Mouse (Mus musculus) right cerebral cortex, adult 2 months (tissue): ENCODE measurements around the gene Galt.
"Not testable (repeated sequence)": the region's sequence is repeated elsewhere in the genome, so short reads cannot be mapped to it uniquely, and the experiment has no call there.

Experiments
- DNase-seq, 2 experiments: peaks; one replicate each; pipeline ENCODE4 v3.0.0; 2021 to 2022; ENCODE audit warnings: low spot score in 2 of 2

Galt gene

DNA sequence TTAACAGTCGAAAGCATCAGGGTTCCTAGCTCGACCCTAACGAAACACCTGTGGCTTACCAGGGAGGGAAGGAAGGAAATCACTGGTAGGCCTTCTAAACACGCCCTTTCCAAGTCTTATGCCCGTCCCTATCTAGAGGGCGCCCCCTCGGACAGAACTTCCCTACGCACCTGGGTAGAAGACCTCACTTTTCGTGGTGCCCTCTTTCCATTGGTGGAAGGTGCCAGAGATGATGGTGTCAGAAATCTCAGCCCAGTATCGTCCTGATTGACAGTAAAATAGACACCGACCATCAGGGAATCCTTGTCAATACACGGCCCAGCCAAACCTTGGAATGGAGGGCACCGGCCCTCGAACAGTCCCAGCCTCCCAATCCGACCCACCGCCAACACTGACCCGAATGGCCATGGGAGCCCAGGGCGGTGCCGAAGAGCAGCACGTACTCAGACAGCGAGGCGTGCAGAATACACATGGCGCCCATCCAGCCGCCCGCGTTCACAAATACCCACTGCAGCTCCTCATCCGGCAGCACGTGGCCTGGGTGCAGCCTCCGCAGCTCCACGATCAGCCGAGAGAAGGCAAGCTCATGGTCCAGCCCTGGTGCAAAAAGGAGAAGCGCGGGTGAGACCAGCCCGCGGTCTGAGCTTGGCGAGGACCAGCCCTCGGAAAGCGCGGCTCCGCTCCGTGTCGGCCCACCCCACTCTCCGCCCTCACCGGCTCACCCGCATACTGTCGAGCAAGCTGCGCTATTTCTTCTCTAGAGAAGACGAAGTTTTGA, 14.5 kb upstream of the Galt start:
- peak; percentile 72 to 82 for DNase-seq

DNA sequence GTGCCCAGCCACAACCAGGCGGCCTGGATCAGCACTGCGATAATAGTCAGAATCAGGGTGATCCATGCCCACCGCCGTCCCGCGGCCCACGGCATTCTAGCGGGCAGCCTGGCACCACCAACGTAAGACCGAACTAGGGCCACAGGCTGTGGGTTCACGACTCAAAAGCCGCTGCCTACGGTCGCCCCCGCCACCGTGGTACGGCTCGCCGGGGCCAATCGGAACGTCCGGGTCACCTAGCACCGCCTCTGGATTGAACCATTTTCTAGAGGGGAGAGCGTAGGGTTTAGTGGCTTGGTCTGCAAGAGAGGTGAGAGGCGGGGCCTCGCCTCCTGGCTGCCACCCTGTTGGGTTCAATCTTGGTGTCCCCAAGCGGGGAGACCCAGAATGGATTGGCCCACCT, 13.9 kb upstream of the Galt start:
- DNase-seq = peak; percentile 95

DNA sequence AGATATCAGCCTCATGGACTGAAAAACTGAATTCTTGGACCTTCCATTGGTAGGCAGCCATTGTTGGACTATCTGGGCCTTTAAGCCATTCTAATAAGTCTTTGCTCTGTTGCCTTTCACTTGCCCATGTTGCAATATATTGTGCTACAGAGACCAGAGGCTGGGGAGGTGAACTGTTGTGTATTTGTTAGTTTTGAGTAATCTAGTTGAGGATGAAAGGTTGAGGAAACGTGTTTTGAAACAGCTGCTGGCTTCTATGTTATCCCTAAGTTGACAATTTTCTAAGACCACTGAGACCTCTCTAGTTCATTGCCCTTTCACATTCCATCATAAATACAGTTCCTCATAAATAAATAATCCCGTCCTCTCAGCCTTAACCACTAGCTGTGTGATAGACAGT, 10.9 kb upstream of the Galt start:
- no peak for DNase-seq

DNA sequence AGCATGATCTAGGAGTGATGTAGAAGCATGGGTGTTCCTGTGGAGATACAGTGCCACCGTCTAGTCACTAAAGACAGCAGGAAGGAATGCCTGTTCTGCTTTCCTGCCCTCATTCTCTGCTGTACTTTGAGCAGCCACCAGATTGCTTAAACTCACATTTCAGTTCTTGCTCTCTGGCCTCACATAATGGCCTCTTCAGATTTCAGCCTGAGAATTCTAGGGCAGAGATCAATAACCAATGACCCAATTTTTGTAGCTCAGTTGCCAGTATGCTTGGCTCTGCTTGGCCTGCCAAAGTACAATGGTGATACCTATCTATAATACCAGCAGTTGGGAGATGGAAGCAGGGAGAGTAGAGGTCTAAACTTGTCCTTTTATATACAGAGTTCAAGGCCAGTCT, 10.0 kb upstream of the Galt start:
- no peak for DNase-seq

DNA sequence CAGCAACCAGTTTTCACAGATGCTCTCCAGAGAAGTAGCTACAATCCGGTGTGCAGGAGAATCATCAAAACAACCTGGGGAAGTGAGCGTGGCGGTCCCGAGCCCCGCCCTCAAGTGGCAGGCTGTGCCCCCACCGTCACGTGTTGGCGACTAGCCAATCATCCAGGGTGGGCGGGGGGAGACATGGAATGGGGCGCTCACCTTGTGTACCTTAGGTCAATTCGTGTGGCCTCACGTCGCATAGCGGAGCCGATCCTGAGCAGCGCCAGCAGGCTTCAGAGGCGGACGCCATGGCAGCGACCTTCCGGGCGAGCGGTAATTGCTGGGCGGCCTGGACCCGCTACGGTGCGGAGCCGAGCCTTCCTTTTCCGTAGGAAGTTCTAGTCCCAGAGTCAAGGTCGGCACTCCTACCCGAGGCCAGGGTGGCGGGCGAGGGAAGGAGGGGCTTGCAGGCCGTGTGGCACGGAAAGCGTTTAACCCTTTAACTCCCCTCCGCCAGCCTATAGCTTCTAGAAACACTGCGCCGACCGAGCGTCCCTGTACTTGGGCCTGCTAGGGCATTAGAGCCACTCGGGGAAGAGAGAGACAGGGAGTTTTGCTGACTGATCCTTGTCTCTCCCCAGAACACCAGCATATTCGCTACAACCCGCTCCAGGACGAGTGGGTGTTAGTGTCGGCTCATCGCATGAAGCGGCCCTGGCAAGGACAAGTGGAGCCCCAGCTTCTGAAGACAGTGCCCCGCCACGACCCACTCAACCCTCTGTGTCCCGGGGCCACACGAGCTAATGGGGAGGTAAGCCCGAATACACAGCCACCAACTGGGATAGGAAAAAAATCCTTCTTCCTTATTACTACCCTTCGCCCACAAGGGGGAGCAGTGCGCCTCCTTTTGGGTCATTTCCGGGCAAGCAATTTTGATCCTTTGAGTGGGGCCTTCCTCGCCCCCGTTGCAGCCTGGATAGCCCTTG, 594 bp downstream of the Galt start, which contains the start of gene Sigmar1:
Gene Sigmar1, minus strand, starts transcription at position 820 of the 968 bp plus-strand sequence.
- DNase-seq = peak; percentile 83 to 86

DNA sequence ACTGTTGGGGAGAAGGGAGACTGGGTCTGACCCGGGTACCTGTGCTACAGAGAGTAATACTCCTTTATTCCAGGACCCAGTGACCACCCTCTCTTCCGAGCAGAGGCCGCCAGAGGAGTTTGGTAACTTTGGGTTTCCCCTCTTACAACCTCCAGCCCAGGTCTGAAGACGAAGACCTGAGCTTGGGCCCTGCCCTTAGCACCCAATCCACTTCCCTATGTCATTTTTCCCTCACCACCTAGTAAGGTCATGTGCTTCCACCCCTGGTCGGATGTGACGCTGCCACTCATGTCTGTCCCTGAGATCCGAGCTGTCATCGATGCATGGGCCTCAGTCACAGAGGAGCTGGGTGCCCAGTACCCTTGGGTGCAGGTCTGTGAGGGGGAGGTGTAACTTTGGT, 1.4 kb downstream of the Galt start:
- no peak for DNase-seq

DNA sequence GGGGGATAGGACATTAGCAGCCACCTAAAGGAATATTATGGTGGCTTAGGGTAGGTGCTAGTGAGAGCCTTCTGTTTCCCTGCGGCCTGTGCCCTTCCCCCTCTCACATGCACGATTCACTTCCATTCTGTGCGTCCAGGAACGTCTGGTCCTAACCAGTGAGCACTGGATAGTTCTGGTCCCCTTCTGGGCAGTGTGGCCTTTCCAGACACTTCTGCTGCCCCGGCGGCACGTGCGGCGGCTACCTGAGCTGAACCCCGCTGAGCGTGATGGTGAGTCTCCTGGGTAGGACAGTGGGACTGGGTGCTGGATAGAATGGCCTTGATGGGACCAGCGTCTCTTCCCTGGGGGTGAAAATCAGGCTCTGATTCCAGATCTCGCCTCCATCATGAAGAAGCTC, 2.3 kb downstream of the Galt start:
- no peak for DNase-seq

DNA sequence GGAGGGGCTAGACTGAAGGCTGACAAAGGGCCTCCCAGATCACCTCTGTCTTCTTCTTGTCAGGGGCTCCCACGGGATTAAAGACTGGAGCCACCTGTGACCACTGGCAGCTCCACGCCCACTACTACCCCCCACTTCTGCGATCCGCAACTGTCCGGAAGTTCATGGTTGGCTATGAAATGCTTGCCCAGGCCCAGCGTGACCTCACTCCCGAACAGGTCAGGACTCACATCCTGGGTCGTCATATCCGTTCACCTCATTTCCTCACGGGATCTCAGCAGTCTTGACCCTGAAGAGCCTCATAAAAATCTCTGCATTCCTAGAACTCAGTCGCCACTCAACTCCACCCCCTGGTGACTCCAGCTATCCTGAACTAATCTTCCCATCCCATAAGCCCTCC, 3.0 kb downstream of the Galt start:
- DNase-seq = no peak

DNA sequence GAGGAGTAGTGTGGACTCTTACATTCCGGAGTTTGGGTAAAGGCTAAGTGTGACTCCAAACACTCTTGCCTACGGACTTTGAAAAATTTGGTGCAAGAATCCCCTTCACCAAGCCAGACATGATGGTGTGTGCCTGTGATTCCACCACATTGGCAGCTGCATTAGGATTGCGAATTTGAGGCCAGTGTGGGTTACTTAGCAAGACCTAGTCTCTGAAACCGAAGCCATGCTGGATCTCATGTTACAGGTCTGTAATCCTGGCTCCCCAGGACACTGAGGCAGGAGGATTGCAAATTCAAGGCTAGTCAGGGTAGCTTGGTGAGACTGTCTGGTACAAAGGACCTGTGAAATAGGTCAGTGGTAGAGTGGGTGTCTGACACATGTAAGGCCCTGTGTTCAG, 3.7 kb downstream of the Galt start:
- no peak for DNase-seq

DNA sequence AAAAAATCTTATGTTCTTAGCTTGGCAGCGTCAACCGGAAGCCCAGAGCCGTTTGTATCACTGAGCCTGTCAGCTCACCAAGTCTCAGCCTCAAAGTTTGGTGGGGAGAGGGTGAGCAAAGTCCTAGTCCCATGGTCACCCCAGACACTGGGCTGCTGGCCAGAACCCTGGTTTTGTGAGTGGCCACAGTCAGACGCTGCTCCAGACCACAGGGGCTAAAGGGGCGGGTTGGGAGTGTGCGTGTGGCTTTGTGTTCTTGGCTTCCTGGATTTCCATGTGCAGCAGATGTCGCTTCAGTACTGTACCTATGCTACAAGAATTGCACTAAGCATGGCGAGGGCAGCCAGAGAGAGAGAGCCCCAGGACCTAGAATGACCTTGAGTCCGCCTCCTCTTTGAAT, 4.2 kb downstream of the Galt start:
- no peak for DNase-seq

DNA sequence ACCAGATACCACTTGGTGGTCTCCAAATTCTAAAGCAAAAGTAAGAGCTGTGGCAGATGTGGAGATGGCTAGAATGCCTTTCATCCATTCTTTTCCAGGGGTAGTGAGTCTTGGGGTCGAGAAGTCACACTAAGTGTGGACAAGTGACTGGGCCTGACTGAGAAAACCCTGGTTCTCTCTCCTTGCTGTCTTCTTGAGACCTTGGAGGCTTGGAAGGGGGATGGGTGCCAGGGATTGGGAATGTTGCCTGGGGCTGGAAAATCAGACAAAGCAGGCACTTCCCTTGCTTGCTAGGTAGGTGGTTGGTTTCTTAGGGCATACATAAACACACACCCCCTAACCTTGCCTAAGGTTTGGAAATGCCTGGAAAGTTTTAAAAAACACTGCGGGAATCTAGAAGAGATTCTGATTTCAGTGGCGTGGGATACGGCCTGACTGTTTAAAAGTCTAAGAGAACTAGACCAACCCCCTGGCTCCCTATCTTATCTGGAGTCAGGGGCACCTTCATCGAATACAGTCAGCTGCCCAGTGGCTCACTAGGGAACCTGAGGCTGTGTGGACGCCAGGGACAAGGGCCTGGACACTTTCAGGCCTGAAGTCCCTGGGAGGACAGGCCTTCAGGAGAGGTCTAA, 4.7 kb downstream of the Galt start:
- DNase-seq = no peak

DNA sequence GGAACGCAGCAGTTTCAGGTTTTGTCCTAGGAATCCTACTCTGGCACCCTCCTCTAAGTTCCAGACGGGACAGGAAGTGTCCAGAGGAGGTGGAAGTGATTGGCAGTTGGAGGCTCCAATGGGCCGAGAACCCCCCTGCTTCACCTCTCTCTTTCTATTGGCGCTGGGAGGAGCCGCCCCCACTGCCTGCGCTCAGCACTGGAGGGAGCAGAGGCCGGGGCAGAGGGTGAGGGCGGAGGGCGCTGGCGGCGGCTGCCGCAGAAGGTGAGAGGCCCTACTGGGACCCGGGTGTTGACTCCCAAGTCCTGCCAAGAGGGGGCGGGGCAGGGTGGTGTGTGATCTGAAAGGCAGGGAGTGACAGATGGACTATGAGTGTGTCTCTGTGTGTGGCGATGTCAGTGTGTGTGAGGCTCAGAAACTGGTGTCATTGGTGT, 5.3 kb downstream of the Galt start:
- DNase-seq = peak; percentile 57 to 67

DNA sequence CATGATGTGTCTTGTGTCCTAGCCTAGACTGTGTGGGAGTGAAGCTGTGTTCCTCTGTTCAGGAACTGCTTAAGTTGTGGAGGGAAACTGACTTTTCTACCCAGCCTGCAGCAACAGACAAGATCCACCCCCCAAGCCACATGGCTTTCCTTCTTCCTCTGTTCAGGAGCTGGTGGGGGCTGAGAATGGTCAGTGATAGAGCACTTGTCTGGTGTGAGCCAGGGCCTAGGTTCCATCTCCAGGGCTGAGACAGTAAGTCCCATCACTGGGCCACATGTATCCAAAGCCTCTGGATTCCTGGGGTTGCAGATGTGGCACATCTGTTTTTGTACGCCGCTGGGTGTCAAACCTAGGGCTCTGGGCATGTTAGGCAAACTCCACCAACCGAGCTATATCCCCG, 5.9 kb downstream of the Galt start:
- DNase-seq = no peak

DNA sequence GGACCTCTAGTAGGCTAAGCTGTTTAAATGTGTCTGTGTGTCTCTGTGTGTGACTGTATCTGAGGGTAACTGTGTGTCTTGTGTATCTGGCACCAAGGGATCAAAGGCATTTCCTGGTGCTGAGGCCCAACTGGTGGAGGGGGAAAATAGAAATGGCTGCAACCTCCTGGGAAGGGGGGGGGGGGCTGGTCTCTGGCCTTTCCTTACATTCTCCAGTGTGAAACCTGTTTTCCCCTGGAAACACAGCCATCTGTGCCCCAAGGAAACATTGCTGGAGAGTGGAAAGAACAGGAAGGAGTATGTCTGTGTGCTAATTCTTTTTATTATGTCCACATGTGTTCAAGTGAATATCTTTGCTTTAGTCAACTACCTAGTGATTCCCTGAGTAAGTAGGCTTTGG, 6.7 kb downstream of the Galt start:
- no peak for DNase-seq

DNA sequence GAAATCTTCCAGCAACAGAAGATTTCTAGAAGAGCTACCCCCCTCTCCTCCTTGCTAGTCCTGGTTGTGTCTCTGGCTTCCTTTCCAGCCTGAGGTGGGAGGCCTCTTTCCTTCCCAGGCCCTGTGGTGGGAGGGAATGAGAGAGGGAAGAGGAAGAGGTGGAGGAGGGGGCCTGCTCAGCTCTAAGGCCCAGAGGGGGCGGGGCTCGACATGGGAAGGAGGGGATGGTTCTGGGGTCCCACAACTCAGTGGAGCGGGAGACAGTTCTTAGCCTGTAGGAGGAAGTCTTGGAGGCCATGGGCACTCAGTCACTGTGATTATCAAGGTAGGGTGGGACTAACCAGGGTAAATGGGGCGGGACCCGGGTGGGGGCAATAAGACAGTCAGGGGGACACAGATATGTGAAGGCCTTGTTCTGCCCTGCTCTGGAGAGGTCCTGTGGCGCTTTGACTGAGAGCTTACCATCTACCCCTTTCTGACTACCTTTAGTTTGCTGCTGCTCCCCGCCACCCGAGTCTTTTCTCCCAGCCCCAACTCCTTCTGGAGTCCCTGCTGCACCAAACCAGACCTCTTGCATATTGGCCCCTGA, 7.2 kb downstream of the Galt start:
- DNase-seq = no peak

DNA sequence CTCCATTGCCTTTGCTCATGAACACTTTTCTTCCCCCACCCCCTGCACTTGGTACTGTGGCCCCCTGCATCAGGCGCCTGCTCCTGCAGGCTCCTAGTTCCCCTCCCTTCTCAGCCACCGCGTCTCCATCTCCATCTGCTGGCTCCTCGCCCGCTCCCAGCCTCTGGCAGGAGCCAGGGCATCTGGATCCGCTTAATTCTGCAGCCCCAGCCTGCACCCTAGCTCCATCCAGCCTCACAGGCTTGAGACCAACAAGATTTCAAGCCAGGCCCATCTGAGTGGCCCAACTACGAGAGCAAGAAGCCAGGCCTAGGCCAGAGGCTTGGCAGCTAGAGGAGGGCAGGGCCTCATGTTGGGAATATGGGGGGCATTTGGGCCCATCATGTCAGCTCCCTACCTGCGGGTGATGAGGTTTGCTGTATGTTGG, 7.7 kb downstream of the Galt start:
- DNase-seq = peak in 1 of 2 experiments; percentile 61

DNA sequence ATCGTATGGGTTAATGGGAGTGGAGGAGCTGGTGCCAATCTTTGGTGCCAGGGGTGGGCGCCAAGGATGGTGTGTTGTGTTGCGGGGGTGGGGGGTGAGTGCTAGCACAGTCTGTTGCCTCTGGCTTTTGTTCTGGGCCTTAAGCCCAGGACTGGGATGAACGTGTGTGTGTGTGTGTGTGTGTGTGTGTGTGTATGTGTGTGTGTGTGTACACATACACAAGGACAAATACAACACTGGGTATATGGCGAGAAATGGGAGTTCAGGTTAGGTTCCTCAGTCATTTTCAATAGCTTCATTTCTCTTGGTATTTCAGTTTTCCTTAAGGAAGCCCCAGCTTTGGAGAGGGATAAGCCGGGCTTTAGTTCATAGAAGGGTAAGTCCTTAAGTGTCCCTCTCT, 8.1 kb downstream of the Galt start:
- DNase-seq = not testable (repeated sequence)

DNA sequence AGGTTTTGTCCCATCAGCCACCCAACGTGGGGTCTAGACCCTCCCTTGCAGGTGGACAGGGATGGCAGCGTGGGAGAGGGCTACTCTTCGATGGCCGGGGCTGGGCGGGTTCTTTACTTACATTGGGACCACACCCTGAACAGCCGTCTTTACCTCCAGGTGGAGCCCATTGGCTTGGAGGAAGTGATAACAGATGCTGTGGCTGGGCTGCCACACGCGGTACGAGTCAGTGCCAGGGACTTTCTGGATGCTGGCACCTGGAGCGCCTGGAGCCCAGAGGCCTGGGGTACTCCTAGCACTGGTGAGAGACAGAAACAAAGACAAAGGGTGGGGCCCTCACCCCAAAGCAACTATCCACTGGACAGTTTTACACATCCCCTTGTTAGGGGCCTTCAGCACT, 12.3 kb downstream of the Galt start:
- not testable (repeated sequence) for DNase-seq

DNA sequence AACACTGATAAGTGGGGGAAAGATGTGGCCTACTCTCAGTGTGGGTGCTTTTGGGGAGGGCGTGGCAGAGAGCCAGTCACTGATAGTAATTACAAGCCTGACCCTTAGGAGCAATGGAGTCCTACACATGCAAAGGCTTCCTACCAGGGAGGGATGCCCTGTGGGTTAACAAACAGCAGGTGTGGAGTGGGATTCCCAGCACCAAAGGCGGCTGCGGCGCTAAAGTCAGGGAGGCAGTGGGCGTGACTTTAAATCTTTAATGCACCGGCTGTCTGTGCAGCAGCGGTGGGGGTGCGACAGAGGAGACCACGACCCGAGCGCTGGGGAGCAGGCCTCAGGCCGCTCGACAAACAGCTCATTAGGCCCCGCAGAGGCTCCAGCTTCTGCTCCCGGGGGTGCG, 17.9 kb downstream of the Galt start:
- not testable (repeated sequence) for DNase-seq

DNA sequence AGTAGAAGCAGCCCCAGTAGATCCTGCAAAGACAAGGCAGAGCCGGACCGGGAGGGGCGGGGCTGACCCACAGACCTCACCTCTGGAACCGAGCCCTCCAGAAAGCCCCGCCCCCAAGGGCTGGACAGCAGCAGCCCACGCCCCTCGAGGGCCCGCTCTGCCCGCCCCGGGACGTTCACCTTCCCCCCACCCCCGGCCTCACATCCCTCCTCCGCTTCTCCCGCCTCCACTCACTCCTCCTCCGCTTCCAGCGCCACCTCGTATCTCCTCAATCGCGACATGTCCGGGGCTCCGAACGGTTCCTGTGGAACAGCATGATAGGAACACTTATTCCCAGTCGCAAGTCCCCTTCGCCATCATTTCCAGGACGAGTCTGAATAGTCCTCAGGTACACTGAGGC, 18.5 kb downstream of the Galt start:
- not testable (repeated sequence) for DNase-seq

DNA sequence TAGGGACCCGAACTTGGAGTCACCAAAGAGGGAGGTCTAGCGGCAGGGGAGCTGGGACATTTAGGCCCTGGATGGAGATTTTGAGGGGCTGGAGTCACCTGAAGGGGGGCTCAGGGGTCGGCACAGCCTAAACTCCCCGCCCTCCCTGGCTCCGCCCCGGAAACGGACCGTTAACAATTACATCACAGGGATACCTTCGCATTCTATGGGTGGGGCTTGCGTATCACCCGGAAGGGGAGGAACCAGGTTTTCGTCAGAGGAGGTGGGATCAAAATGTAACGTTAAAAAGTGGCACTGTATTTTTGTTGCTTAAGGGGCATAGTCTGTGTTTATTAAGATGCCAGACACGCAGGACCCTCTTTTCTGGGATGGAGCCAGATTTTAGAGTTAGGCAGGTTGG, 19.0 kb downstream of the Galt start, which contains the start of gene Ccl27a:
Gene Ccl27a, minus strand, starts transcription at position 246 of the 400 bp plus-strand sequence.
- peak; percentile 80 to 85 for DNase-seq

DNA sequence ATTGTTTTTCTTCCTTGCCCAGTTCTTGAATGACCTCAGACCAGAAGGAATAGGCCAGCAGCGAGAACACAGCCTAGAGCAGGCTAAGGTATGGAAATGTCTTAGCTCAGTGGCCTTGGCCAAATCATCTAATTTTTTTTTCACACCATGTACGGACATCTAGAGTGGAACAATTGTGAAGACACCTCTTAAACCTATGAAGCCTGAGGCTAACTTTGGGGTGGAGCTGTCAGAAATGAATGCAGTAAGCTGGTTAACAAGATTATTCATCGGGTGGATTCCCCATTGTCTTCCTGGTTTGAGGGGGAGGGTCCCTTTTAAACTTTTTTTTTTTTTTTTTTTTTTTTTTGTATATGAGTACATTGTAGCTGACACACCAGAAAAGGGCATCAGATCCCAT, 19.5 kb downstream of the Galt start:
- DNase-seq = not testable (repeated sequence)
